Mouse (Mus musculus): ENCODE measurements around the gene P3h2. TPM values are rescaled to one million over a fixed set of nuclear protein-coding genes. Genes with fewer than 3 reads are reported as not detected.

The P3h2 gene
- total RNA-seq, 2 experiments from 2014 or later = 3.2 to 5.2 TPM

DNA sequence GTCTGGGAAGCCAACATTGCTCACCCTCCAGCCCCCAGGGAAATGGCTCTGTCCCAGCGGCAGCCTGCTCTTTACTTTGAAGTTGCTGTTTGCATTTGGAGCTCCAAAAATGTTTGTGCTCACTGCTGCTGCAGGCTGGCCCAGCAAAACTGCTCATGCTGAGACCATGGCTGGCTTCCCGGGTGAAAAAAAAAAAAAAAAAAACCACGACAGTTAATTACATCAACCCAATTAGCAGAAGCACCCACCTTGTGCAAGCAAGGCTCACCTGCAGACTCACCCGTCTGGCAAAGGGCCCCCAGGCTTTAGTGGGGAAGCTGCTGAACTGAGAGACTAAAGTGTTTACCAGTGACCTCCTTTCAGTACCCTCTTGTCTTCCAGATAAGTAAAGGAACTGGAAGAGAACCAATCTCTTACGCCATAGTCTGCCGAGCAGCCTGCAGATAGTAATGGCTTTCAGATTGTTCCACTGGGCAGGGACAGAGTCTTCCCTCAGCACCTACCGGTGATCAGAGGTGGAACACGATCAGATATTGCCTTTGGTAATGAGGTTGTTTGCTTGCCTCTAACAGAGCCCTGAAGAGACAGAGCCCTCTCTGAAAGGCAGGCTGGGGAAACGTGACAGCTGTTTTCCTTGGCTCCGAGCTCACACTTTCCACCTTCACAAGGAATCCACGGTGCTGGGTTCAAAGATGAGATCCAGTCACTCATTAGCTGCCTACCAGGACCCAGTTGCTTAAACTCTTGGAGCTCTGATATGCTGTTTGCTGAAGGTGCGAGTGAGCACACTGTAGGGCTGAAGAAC is 160.2 kb downstream of the P3h2 start:
- DNase-seq = peak in 1 of 2 experiments; percentile 15
- intact Hi-C loops (cut with DNase I) = no loop called here

- no peak for DNase-seq
- intact Hi-C loops (cut with DNase I) = no loop called here
Measured at GRCm38 (mm10) chr16:25942261-25942660, 163.3 kb downstream of the P3h2 start.

GRCm38 (mm10) chr16:25934181-25934580 is 171.4 kb downstream of the P3h2 start:
- intact Hi-C loops (cut with DNase I) = no loop called here

DNA sequence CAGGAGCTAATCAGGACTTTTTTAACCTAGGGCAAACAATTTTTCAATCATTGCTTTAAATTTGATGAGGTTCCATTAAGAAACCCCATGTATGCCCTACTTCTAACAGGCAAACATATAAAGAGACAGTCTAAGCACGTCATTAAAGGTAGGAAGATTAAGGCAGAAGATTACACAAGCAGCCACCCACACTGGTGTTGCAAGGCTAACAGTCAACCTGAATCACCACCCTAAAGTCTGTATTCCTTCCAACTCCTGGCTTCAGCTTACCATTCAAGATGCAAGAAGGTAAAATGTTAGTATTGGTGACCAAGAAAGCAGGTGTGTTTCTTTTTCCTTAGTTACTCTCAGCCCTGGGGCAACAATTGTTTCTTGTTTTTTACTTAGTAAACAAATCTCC is 193.4 kb downstream of the P3h2 start:
- no peak for DNase-seq
- intact Hi-C loops (cut with DNase I) = no loop called here

More at GRCm38 (mm10) chr16:25934181-25934580, 171.4 kb downstream of the P3h2 start:
- DNase-seq = no peak

All from gastrocnemius, postnatal 36 days (tissue).